Mouse (Mus musculus): Measurements from ENCODE around the gene Elovl1.

Elovl1 gene

GRCm38 (mm10) chr4:118427768-118428451, at the start of gene Elovl1:
TSS of gene Elovl1 (plus strand) at chr4:118428093.
- peak; percentile 72 for DNase-seq (ENCODE audit: low spot score)

- DNase-seq (ENCODE audit: low spot score): no peak
Observed at GRCm38 (mm10) chr4:118383271-118383670, 44.6 kb upstream of the Elovl1 start.

DNA sequence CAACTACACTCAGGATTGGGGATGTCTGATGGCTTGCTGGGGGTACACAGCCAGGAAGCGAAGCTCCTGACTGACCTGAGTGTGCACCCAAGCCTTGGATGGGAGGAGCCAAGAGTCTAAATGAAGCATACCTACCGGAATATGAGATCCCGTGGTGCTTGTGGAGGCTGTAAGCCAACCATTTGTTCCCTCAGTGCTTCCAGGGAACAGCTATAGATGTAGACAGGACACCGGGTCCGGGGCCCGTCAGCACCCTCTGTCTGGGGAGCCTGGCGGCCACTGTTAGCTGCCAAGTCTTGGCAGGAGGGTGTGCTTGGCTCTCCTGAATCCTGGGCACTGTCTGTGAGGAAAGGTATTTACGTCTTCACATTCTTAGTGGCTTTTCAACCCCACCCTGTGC, 40.6 kb upstream of the Elovl1 start:
- DNase-seq (ENCODE audit: low spot score): no peak

DNA sequence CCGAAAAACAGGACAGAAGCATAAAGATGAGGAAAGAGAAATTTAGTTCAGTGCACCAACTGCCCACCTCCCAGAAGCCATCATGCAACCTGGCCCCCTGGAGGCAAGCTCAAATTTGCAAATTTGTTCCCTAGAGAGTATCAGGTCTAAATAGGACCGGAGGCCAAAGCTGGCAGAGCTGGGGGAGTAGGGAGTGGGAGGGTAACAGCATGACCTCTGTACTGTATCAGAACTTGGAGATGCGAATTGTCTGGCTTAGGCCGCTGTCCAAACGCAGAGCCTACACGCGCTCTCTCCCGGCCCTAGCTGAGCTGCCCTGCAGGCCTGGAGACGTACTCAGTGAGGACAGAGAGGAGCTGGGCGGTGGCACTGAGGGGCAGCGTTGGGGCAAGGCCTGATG, 37.7 kb upstream of the Elovl1 start:
- DNase-seq (ENCODE audit: low spot score): no peak

- DNase-seq (ENCODE audit: low spot score): no peak
Observed at GRCm38 (mm10) chr4:118394505-118394904, 33.4 kb upstream of the Elovl1 start.

DNA sequence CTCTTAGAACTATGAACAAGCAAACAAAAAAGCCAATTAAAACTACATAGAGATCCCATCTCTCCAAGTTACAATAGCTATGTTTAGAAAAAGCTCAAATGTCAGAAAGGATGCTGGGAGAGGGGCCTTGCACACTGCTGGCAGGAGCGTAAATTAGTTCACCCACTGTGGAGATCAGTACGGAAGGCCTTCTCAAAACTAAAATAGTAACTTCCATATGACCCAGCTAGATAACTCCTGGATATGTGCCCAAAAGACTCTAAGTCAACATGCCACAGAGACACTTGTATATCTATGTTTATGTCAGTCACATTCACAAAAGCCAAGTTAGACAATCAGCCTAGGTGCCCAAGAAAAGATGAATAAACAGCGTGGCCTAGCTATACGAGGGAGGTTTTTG, 32.6 kb upstream of the Elovl1 start:
- no peak for DNase-seq (ENCODE audit: low spot score)

- DNase-seq (ENCODE audit: low spot score): no peak
Observed at GRCm38 (mm10) chr4:118396433-118396832, 31.5 kb upstream of the Elovl1 start.

DNA sequence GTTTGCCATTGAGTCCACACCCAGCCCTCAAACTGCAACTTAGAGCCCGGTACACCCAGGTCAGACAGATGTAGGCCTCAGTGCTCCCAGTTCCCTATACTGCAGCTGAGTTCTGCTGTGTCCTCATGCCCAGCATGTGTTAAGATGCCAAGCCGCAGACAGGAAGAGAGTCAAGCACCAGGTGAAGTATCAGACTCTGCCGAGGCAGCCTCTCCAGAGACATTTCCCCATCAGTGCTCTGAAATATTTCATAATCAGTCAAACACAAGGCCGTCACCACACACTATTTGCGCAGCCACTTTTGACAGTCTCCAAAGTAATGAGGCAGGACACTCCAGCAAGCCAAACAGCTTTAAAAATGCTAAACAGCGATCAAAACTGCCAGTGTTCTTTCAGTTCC, 29.5 kb upstream of the Elovl1 start:
- DNase-seq (ENCODE audit: low spot score): no peak

- no peak for DNase-seq (ENCODE audit: low spot score)
Observed at GRCm38 (mm10) chr4:118401421-118401820, 26.5 kb upstream of the Elovl1 start.

DNA sequence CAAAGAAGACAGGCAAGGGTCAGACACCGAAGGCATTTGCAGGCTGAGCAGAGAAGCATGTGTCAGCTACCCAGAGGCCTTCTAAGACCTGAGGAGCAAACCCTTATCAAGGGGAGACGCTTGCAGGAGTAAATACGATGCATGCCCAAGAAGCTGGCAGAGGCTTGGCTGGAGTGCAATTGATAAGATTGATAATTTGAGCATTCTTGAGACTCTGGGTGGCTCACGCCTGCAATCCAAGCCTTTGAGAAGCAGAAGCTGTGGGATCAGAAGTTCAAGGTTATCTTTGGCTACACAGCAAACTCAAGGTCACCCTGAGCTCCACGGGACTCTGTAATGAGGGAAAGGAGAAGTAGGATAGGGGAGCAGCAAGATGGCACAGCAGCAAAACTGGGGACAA, 26.0 kb upstream of the Elovl1 start:
- DNase-seq (ENCODE audit: low spot score): no peak

DNA sequence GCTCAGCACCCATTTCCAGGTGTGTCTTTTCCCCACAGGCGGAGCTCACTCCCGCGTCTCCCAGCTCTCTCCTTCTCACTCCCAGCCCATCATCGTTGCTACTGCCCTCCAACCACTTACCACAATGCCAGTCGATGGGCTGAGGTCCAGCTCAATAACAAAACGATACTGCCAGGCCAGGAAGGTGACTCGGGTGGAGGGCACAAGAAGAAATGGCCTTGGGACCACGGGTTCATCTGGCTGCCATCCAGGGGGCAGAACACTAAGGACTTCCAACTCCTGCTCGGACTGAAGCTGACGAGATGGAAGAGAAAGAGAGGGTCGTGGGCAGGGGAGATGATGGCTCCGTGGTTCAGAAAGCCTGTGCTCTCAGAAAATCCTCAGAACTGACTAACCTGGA, 25.2 kb upstream of the Elovl1 start:
- no peak for DNase-seq (ENCODE audit: low spot score)

DNA sequence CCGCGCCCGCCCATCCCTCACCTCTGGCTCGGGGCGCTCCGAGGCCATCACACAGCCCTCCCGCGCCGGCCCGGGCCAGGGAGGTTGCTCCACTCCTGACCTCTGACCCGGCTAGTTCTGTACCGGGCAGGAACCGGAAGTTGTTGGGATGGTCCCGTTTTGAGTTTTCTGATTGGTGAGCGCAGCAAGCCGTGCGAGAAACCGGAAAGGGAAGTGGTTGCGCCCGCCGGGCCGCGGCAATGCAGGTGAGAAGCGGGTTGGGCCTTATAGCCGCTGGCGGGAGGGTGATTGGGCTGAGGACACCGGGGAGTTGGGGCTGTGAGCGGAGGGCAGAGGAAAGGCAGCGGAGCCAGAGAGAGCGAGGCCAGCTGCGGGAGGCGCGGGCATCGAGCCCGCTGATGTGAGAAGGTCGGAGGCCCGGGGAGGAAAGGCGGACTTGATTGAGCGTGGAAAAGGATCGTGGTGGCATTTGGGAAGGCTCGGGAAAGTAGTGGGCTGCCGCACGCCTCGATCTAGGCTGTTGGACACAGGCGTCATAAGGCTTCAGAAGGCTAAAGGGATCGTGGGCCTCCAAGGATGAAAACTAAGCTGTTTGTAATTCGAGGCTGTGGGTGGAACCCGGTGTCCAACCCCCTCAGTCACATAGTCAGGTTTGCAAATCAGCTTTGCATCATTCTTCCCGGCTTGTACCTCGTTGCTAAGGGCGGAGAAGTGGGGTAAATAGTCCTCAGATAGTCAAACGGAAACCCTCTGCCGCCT, 18.6 kb upstream of the Elovl1 start, which contains the start of the genes Szt2 and Med8:
TSS of gene Szt2 (minus strand) at position 132 of the 759 bp plus-strand sequence.
TSS of gene Med8 (plus strand) at position 196 of the 759 bp plus-strand sequence.
- DNase-seq (ENCODE audit: low spot score): peak; percentile 62

GRCm38 (mm10) chr4:118410871-118411270, 17.0 kb upstream of the Elovl1 start:
- no peak for DNase-seq (ENCODE audit: low spot score)

GRCm38 (mm10) chr4:118413553-118413952, 14.3 kb upstream of the Elovl1 start:
- no peak for DNase-seq (ENCODE audit: low spot score)

DNA sequence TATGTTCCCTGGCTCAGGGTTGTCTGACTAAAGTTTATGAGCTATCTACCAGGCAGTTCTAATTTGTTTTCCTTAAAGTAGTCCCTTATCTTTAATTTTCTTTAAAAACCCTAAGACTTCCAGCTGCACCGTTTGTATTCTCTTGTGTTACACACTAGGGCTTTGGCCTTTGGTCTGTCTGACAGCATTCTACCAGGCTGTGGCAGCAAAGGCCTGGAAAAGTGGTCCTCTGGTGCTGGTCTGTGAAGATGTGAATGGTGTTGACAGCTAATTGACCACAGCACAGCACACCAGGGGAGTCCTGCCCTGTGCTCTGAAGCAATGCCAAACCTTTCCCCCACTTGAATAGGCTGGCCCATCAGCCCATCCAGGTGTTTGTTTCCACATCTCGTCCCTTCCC, 12.1 kb upstream of the Elovl1 start:
- no peak for DNase-seq (ENCODE audit: low spot score)

GRCm38 (mm10) chr4:118416329-118416728, 11.6 kb upstream of the Elovl1 start:
- no peak for DNase-seq (ENCODE audit: low spot score)

- no peak for DNase-seq (ENCODE audit: low spot score)
Observed at GRCm38 (mm10) chr4:118417112-118417797, 10.6 kb upstream of the Elovl1 start.

DNA sequence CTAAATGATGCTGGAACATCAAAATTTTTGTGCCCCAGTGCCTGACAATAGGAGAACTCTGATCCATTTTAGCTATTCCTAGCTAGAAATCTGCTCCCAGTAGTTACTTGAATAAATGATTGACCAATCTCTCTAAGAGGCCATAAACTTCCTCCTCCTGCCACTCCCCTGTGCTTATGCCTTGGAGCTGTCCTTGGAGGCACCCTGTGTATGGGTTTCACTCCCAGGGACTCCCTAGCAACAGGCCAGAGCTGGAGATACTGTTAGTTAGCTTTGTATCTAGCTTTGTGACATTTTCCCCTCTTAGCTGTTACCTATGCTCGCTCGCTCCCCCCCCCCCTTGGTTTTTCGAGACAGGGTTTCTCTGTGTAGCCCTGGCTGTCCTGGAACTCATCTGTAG, 6.5 kb upstream of the Elovl1 start:
- no peak for DNase-seq (ENCODE audit: low spot score)

DNA sequence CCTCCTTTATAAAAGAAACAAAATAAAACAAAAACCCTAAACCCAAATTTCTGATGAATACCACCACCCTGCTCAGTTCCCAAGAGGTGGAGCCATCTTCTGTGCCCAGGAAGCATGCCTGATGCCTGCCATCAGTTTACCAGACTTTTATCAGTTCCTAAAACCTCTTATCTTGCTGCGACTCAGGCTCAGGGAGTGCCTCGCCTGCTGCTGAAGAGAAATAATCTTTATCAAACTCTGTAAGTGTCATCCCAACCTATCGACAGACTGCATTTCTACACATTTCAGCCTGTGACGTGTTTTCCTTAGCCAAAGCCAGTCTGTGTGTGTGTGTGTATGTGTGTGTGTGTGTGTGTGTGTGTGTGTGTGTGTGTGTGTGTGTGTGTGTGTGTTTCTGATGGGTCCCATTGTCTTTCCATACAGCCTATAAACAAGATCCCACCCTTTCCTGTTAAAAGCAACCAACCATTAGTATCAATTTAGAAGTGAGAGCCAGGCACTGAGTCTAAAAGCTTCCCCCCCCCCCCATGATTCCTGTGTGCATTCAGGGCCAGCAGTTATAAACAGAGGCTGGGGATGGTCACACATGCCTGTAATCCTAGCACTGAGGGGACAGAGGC, 3.2 kb upstream of the Elovl1 start:
- DNase-seq (ENCODE audit: low spot score): no peak

DNA sequence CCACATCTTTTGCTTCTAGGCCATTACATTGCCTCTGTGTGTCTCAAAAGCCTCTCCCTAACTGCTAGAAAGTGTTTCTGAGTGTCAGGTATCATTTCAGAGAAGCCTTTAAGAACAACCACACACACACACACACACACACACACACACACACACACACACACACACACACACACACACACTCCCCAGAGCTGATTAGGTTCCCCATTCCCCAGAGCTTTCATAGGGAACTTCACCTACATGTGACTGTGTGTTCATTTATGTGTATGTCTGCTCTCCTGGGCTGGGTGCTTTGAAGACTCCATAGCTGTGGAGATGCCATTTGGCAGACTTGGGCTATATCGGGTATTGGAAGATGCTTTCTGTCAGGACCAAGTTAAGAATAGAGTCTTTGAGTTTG, 2.5 kb upstream of the Elovl1 start:
- no peak for DNase-seq (ENCODE audit: low spot score)

- DNase-seq (ENCODE audit: low spot score): no peak
Observed at GRCm38 (mm10) chr4:118427415-118427767, 502 bp upstream of the Elovl1 start.

DNA sequence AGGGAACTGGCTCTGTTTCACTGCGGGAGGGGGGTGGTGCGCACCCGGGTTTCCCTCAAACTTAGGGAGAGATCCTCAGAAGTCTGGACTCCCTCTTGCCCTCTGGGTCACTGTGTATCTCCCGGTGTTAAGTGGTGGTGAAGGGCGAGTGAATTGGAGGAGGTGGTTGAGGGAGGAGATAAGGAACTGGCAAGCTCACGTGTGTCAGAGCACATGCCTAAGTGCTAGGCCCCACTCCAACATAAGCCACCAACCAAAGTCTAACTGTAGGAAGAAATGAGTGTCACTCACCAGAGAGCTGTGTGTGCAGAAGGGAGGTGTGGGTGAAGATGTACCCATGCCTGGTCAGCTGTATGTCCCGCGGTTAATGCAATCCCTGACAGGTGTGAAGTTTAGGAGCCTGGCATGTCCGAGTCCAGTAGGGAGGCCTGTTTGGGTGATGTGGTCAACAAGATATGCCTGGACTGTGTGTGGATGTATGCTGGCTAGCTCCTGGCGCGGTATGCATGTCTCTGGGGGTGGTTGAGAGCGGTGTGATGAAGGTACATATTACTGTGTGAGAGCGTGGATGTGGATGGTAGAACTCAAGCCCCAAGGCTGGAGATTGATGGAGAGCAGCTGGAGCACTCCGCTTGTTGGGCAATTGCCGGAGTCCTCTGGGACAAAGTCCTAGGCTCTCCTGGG, 780 bp downstream of the Elovl1 start:
- DNase-seq (ENCODE audit: low spot score): no peak
